Mouse (Mus musculus) cerebellum, adult 2 months (tissue): ENCODE data around the gene Fbxo39. TPM values are rescaled to one million over a fixed set of nuclear protein-coding genes. Genes with fewer than 3 reads are reported as not detected.

Experiments used
- DNase-seq, 2 experiments: peaks; one replicate each; pipeline ENCODE4 v3.0.0; 2021
- H3K27ac ChIP-seq: fragments of 200-500 bp; 2 replicates; pipeline ENCODE4 v1.5.1; 2012; ENCODE audit warnings: low read length, control low read depth, inconsistent platforms; ENCODE audit not compliant: insufficient read depth
- H3K27me3 ChIP-seq: fragments of 200-500 bp; 2 replicates; pipeline ENCODE4 v1.6.1; 2012; ENCODE audit warnings: inconsistent platforms, mild to moderate bottlenecking, low read length, moderate library complexity; ENCODE audit not compliant: control insufficient read depth, insufficient read depth
- H3K4me1 ChIP-seq: fragments of 200-500 bp; 2 replicates; pipeline ENCODE4 v1.6.1; 2011; ENCODE audit warnings: low read length; ENCODE audit not compliant: control insufficient read depth, insufficient read depth
- H3K4me3 ChIP-seq: fragments of 200-500 bp; replicated peaks from 2 replicates; pipeline ENCODE3; 2011; ENCODE audit warnings: mild to moderate bottlenecking, low read depth, low read length, control low read depth; ENCODE audit not compliant: insufficient read depth
- CTCF ChIP-seq: fragments of 200-500 bp; IDR thresholded peaks from 2 replicates; pipeline ENCODE4 v1.5.1; 2011; ENCODE audit warnings: low read depth, mild to moderate bottlenecking, control low read depth, low read length, moderate library complexity, borderline replicate concordance; ENCODE audit not compliant: insufficient read depth
- POLR2A ChIP-seq: fragments of 200-500 bp; IDR thresholded peaks from 2 replicates; pipeline ENCODE4 v1.6.1; 2011; ENCODE audit warnings: low read length, control low read depth, borderline replicate concordance; ENCODE audit not compliant: insufficient read depth
- WGBS: fragments of 180-500 bp; shearing (Covaris S2); methylation state at CpG from one replicate; pipeline ENCODE4 v1.1.7; 2018; 5-methylcytosine and 5-hydroxymethylcytosine counted together
- polyA plus RNA-seq: library from polyadenylated mRNA; depleted of rRNA; stranded (reverse); fragments of >200 nt; gene quantifications from 2 replicates; pipeline ENCODE4 v1.2.3, GENCODE M21; 2012

Fbxo39 gene
- polyA plus RNA-seq, 1 experiment: not detected

DNA sequence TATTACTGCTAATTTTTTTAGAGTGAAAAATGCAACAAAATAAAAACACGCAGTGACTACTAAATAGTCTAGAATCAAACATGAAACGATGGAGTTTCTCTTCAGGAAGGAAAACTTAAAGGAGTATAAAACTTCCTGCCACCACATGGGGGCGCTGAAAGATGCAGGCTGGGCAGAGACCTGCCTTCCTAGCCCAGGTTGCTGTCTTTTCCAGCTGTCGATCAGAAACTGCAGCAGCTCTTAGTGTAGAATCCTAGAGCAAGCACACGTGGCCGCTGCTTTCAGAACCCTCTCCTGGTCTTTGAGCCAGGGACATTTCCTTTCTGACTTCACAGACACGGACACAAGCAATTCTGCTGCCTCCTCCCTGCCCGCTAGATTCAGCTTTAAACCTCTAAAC, 29.7 kb downstream of the Fbxo39 start:
- Histone ChIP-seq H3K4me3 (no peak overlapping the region), H3K27ac (no peak overlapping the region), H3K27me3 (no peaks in the 10 kb centered on the region), H3K4me1 (peaks cover 7% of the 10 kb centered on the region; the same call in 1 of the 2 replicates)
- WGBS: 58% methylated on average over 8 of the region's 8 CpGs
- no peak for DNase-seq
- TF ChIP-seq CTCF (peak; percentile 36), POLR2A (no peak)

DNA sequence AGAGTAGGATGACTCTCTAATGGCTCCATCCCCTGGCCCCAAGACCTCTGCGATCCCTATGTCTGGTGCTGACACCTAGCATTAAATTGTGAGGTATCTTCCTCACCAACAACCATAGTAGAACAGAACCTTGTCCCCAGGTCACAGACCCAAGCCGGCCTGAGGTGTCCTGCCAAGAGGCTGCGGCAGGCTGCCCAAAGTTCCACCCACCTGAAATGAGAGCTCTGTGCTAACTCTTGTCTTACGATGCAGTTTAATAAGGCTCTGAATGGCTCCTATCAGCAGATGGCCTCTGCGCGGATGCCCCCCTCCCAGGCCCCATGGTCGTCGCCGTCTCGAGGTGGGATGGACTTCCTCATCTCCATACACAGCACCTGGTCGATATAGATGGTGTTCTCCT, 30.2 kb downstream of the Fbxo39 start:
- TF ChIP-seq POLR2A: no peak
- no peak for TF ChIP-seq CTCF

DNA sequence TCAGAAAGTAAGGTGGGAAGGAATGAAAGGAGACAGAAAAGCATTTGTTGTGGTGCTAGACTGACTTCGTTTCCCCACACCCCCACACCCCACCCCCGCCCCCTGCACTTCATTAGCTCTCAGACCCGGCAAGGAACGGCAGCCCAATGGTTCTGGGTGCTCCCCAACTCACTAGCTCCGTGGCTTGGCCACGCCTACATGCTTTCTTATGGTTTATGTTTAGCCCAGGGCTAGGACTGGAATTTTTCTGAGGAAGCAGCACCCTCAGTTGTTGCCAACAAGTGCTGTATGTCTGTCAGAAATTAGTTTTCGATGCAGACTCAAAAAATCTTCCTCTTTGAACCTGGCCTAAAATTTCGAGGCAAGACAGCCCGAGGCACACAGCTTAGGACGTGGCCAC, 34.3 kb downstream of the Fbxo39 start:
- H3K27me3 ChIP-seq: no peaks in the 10 kb centered on the region
- H3K4me1 ChIP-seq: peaks cover 12% of the 10 kb centered on the region
- TF ChIP-seq CTCF: no peak
- no peak for TF ChIP-seq POLR2A
- 48% methylated on average over 10 of the region's 10 CpGs for WGBS
- DNase-seq: no peak
- H3K27ac ChIP-seq: no peak overlapping the region
- no peak overlapping the region for H3K4me3 ChIP-seq

More for the DNA sequence above, 30.2 kb downstream of the Fbxo39 start:
- 92% methylated on average over 11 of the region's 11 CpGs for WGBS
- H3K4me3 ChIP-seq: no peak overlapping the region
- no peaks in the 10 kb centered on the region for H3K27me3 ChIP-seq
- H3K4me1 ChIP-seq: peaks cover 9% of the 10 kb centered on the region; the same call in 1 of the 2 replicates
- no peak for DNase-seq
- no peak overlapping the region for H3K27ac ChIP-seq

DNA sequence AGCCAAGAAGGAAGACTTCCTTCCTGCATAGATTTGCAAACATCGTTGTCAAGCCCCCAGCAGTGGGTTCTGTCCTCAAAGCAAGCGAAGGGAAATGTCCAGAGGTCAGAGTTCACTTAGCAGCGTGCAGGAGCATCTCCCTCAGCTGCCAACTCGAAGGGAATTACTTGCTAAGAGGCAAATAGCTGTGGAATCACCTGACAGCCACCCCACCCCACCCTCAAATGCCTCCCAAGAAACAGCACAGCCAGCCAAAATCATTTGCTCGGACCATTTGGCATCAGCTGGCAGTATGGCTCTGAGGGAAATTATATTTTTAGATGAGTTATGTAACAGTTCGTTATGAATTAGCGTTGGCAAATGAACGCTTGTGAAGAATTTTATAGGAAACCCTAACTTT, 34.8 kb downstream of the Fbxo39 start:
- TF ChIP-seq POLR2A (no peak), CTCF (no peak)
- peak; percentile 63 to 83 for DNase-seq
- Histone ChIP-seq H3K27ac (no peak overlapping the region), H3K4me1 (peaks cover 12% of the 10 kb centered on the region), H3K27me3 (no peaks in the 10 kb centered on the region), H3K4me3 (no peak overlapping the region)
- WGBS: 11% methylated on average over 8 of the region's 8 CpGs

DNA sequence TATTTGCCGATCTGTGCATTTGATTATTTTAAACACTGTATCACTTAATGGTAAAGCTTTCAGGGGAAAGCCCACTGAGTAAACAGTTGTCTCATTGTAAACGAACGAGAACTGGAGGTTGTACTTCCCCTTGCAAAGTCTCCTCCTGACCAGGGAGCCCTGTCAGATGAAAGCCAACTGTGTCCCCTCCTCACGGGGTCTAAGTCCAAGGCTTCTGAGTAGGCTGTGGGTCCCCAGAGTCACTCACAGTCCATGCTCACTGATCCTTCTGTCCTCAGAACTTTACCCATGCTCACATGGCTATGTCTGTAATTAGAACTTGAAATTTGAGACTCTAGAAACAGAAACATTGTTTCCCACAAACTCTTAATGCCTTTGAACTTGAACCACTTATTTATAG, 35.4 kb downstream of the Fbxo39 start:
- 80% methylated on average over 4 of the region's 4 CpGs for WGBS
- DNase-seq: no peak

DNA sequence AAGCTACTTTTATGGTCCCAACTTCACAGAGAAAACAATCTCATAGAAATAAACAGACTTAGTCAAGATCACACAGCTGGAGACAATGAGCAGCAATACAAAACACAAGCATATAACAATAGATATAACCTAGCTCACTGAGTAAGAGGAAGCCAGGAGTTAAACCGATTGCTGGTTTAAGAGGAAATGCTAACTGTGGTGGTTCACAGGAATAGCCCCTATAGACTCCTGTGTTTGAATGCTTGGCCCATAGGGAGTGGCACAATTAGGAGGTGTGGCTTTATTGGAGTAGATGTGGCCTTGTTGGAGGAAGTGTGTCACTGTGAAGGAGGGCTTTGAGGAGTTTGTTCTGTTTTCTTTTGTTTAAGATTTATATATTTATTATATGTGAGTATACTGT, 38.0 kb downstream of the Fbxo39 start:
- 93% methylated on average over 1 of the region's 1 CpGs for WGBS
- Histone ChIP-seq H3K4me1 (peaks cover 12% of the 10 kb centered on the region), H3K27ac (no peak overlapping the region), H3K4me3 (no peak overlapping the region), H3K27me3 (no peaks in the 10 kb centered on the region)
- DNase-seq: no peak
- TF ChIP-seq POLR2A (no peak), CTCF (no peak)

More for the DNA sequence above, 35.4 kb downstream of the Fbxo39 start:
- H3K4me1 ChIP-seq: peaks cover 12% of the 10 kb centered on the region
- H3K4me3 ChIP-seq: no peak overlapping the region
- TF ChIP-seq CTCF (no peak), POLR2A (no peak)
- H3K27ac ChIP-seq: no peak overlapping the region
- no peaks in the 10 kb centered on the region for H3K27me3 ChIP-seq

DNA sequence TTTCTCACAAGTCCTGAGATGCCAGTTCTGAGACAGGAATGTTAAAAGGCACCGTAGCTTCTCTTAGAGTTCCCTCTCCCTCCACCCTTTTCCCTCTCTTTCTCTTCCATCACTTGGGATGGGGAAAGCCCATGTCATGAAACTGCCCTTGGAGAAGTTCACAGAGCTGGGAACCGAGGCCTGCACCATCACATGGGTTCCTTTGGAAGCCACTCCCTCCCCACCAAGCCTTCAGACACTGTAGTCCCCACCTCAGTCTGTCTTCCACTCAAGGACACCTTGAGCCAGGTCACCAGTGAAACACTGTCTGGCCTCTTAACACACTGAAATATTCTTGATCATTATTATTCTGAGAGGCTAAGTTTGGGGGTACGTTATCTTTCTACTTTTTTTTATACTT, 38.9 kb downstream of the Fbxo39 start:
- no peaks in the 10 kb centered on the region for H3K27me3 ChIP-seq
- TF ChIP-seq CTCF (no peak), POLR2A (no peak)
- H3K4me1 ChIP-seq: peaks cover 12% of the 10 kb centered on the region
- no peak overlapping the region for H3K4me3 ChIP-seq
- 85% methylated on average over 3 of the region's 3 CpGs for WGBS
- no peak overlapping the region for H3K27ac ChIP-seq
- DNase-seq: no peak

DNA sequence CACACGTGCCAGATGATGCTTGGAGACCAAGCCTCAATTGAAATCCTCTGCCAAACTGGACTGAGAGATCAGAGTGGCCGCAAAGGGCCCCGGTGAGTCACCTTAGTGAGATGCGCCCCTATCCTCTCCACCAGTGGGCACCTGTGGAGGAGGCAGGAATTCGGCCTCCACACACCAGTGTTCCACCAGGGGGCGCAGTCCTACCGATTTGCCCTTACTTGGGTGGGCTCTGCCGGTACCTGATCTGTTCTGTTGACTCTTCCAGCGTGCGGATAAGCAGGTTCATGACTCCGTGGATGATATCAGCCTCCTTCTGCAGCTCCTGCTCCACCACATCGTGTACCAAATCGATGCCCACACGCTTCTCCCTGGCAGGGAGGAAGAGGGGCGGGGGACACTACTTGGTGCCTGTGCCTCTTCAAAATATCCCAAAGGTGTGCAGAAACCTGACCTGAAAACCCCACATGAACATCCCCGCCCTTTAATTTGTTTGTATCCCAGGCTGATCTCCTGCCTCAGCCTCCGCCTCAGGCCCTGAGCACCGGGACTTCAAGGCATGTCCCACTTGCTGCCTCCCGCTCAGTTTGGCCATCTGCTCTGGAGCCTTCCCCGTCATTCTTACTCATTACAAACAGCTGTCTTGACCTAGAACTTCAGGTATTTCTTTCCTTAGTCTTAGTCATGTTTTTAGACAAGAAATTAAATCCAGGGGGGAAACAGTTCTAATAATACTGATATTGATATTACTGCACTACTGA, 40.9 kb downstream of the Fbxo39 start:
- H3K27me3 ChIP-seq: no peaks in the 10 kb centered on the region
- TF ChIP-seq POLR2A: no peak
- TF ChIP-seq CTCF: peak; percentile 69
- H3K27ac ChIP-seq: no peak overlapping the region
- no peak overlapping the region for H3K4me3 ChIP-seq
- H3K4me1 ChIP-seq: no peaks in the 10 kb centered on the region
- 21% methylated on average over 20 of the region's 20 CpGs for WGBS
- peak; percentile 36 to 59 for DNase-seq
